ENCODE assay signal across 9 mouse cellular contexts in genomic region chr2:168428375-168428901, GRCm38 (mm10).
DNase-seq lines count a peak whose midpoint lies in the region.
"Had no signal": no experiment of that assay in that cellular context is flagged by ENCODE, and none has a peak within 500 bp of the region (broad histone marks: within the 10 kb centered on the region; RNA-seq: fewer than 3 reads in every experiment).

No protein-coding gene starts in this region.

- peak; percentile 40 to 44 for DNase-seq in left cerebral cortex, adult 18-20 months (ENCODE audit: low spot score in 2 of 2)
- DNase-seq in left cerebral cortex, postnatal 14 days (ENCODE audit: low spot score in 2 of 2): no peak
- peak; percentile 91 for DNase-seq in 3134 (ENCODE audit: extremely low read depth, insufficient read length, low spot score)
- peak; percentile 32 for DNase-seq in 416B (ENCODE audit: low read depth)
- DNase-seq in brain, adult 2 months (ENCODE audit: low read depth, low spot score): peak; percentile 80
- no peak for DNase-seq in urinary bladder, postnatal 4 days (ENCODE audit: low spot score in 2 of 2)
- no peak for DNase-seq in kidney, adult 18-20 months
- DNase-seq: cerebellum, postnatal 10 days; lung, postnatal 10 days had no signal

- intact Hi-C loops in left cerebral cortex, postnatal 14 days (cut with DNase I): loop anchor here (5.0 kb wide), 1 partner anchor 56 kb away; no protein-coding TSS in a partner anchor

Comparison
In these comparisons a context has a peak if more than half of its experiments do, and no peak if none do; other contexts are left out.
1. DNase-seq: peak in left cerebral cortex, adult 18-20 months (2 of 2), 3134 (single experiment), 416B (single experiment) and brain, adult 2 months (single experiment); none in left cerebral cortex, postnatal 14 days (0 of 2), urinary bladder, postnatal 4 days (0 of 2) and kidney, adult 18-20 months (single experiment).